In genomic region chr14:52013021-52013610, GRCm38 (mm10) we compare ENCODE assay signal across 10 mouse cellular contexts. TPM values are rescaled to one million over a fixed set of nuclear protein-coding genes. Genes with fewer than 3 reads are reported as not detected.
DNase-seq lines count a peak whose midpoint lies in the region; ATAC-seq lines count a peak whose summit lies in the region.
"Had no signal": no experiment of that assay in that cellular context is flagged by ENCODE, and none has a peak within 500 bp of the region (broad histone marks: within the 10 kb centered on the region; RNA-seq: fewer than 3 reads in every experiment).

No protein-coding gene starts in this region.

- peak overlapping the region; percentile 84; the same call in 1 of the 2 replicates for H3K9ac ChIP-seq in liver, embryonic 12.5 days

- peak overlapping the region; percentile 82 for H3K4me3 ChIP-seq in heart, embryonic 10.5 days
- 0 out of 2 replicates have a peak overlapping the region, but pooled peaks have one; percentile 76 for H3K4me3 ChIP-seq in liver, embryonic 12.5 days

- peaks cover 75% of the 10 kb centered on the region for H3K4me1 ChIP-seq in heart, embryonic 10.5 days
- peaks cover 73% of the 10 kb centered on the region for H3K4me1 ChIP-seq in liver, embryonic 12.5 days

- intact Hi-C loops in heart, postnatal 25 days (cut with DNase I): no loop called here

- peaks cover 15% of the 10 kb centered on the region for H3K36me3 ChIP-seq in heart, embryonic 10.5 days
- H3K36me3 ChIP-seq in liver, embryonic 12.5 days: peaks cover 20% of the 10 kb centered on the region

- 71% methylated on average over 8 of the region's 8 CpGs for WGBS in heart, embryonic 10.5 days
- 70% methylated on average over 8 of the region's 8 CpGs for WGBS in liver, embryonic 12.5 days (ENCODE audit: insufficient replicate concordance)

- no peaks in the 10 kb centered on the region for H3K27me3 ChIP-seq in heart, embryonic 10.5 days (ENCODE audit: insufficient read depth, poor library complexity, severe bottlenecking)
- H3K27me3 ChIP-seq in liver, embryonic 12.5 days (replicated peaks): peaks cover 14% of the 10 kb centered on the region; the same call in 1 of the 2 replicates

- H3K4me2 ChIP-seq in liver, embryonic 12.5 days: peak overlapping the region; percentile 89

- no peaks in the 10 kb centered on the region for H3K9me3 ChIP-seq in heart, embryonic 10.5 days
- H3K9me3 ChIP-seq in liver, embryonic 12.5 days (replicated peaks): no peaks in the 10 kb centered on the region

- peak overlapping the region; percentile 97 for H3K27ac ChIP-seq in heart, embryonic 10.5 days
- H3K27ac ChIP-seq in liver, embryonic 12.5 days: peak overlapping the region; percentile 81; the same call in 1 of the 2 replicates

- no peak for ATAC-seq in liver, embryonic 12.5 days

- DNase-seq in heart, embryonic 10.5 days (ENCODE audit: low spot score): no peak
- no peak for DNase-seq in heart, postnatal 25 days (ENCODE audit: low spot score)
- peak; percentile 9 for DNase-seq in thymus, postnatal 4 days
- no peak for DNase-seq in thymus, postnatal 25 days
- no peak for DNase-seq in urinary bladder, postnatal 25 days (ENCODE audit: low spot score)
- DNase-seq in T-cell, adult 2 months (ENCODE audit: low spot score): no peak
- DNase-seq in spleen, adult 12 weeks (ENCODE audit: low spot score): no peak
- DNase-seq: gastrocnemius, postnatal 36 days had no signal

RNA-seq across cellular contexts. Expression of gene Tmem253, which starts 2.3 kb away (rescaled TPM):
- polyA plus RNA-seq in heart, embryonic 10.5 days (2016; fragmentation: Nextera tagmentation; extraction: Ambion mirVana): 0.27 and 0.57 TPM in 2 replicates
- total RNA-seq in heart, postnatal 25 days (2021): 1 to 10 TPM; 3.3 to 3.9 TPM
- 0.32 and 0.39 TPM in 2 replicates for polyA plus RNA-seq in liver, embryonic 12.5 days (2016; fragmentation: Nextera tagmentation; extraction: Ambion mirVana)
- total RNA-seq: megakaryocyte-erythroid progenitor cell, adult 5-6 weeks had no signal

RNA-seq across cellular contexts. Expression of gene Zfp219, which starts 7.4 kb away (rescaled TPM):
- 21.5 and 31.1 TPM in 2 replicates for polyA plus RNA-seq in heart, embryonic 10.5 days (2016; fragmentation: Nextera tagmentation; extraction: Ambion mirVana)
- 10 to 100 TPM; 24.8 to 29.0 TPM for total RNA-seq in heart, postnatal 25 days (2021)
- polyA plus RNA-seq in liver, embryonic 12.5 days (2016; fragmentation: Nextera tagmentation; extraction: Ambion mirVana): 15.3 and 15.8 TPM in 2 replicates

RNA-seq across cellular contexts. Expression of gene Arhgef40, which starts 28.6 kb away (rescaled TPM):
- 72.3 and 86.4 TPM in 2 replicates for polyA plus RNA-seq in heart, embryonic 10.5 days (2016; fragmentation: Nextera tagmentation; extraction: Ambion mirVana)
- 10 to 100 TPM; 31.2 to 41.2 TPM for total RNA-seq in heart, postnatal 25 days (2021)
- polyA plus RNA-seq in liver, embryonic 12.5 days (2016; fragmentation: Nextera tagmentation; extraction: Ambion mirVana): 34.8 and 40.1 TPM in 2 replicates

RNA-seq across cellular contexts. Expression of gene Olfr221, which starts 29.1 kb away (rescaled TPM):
- not detected in 2 replicates for polyA plus RNA-seq in heart, embryonic 10.5 days (2016; fragmentation: Nextera tagmentation; extraction: Ambion mirVana)
- total RNA-seq in heart, postnatal 25 days (2021): not detected
- not detected in 2 replicates for polyA plus RNA-seq in liver, embryonic 12.5 days (2016; fragmentation: Nextera tagmentation; extraction: Ambion mirVana)
- total RNA-seq: gastrocnemius, postnatal 36 days; megakaryocyte-erythroid progenitor cell, adult 5-6 weeks had no signal
